Mouse (Mus musculus) WW6 (cell line): Measurements from ENCODE around the gene Nfix.
"Not testable (repeated sequence)": the region's sequence is repeated elsewhere in the genome, so short reads cannot be mapped to it uniquely, and the experiment has no call there.

Experiments used
- DNase-seq: peaks from one replicate; pipeline ENCODE4 v3.0.0-alpha.2; 2013; ENCODE audit warnings: low read depth, low spot score

Gene Nfix

DNA sequence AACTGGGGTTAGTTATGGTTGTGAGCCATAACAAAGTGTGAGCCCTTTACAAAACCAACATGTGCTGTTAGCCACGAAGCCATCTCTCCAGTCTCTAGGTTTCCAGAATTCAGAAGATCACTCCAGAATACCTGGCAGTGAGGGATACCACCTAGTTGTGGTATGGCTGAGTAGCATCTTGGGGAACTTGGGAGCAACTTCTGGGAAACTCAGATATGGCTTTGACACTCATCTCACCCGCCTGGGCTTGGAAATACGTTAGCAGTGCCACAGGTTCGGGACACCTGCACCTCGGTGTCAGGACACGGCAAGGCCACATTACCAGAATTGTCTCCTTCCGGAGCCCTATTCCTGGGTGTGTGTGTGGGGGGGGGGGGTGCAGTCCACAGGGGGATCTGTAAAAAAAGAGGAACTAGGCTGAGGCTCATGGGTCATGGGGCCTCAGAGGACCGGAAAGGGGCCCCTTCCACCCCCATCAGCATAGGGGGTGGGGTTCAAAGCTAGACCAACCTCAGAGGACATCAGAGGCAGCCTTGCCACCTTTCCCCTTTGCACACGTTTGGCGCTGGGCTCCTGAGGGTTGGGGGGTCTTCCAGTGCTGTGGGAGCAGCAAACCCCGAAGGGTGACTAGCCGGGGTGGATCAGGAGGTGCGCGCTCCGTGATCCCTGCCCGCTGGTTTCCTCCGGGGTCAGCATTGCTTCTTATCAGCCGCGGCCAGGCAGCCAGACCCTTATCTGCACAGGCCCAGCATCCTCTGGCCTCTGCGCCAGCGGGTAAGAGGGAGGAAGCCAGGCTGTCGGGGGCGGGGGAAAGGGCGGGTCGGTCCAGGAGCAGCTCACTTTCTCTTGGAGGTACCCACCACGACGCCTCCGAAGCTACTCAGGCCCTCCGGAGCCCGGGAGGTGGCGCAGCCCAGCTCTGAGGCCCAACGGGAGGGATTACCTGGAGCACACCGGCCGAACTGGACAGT, 98.9 kb downstream of the Nfix start, which contains the start of gene Lyl1:
Gene Lyl1 (plus strand): TSS at position 517 of the 971 bp plus-strand sequence.
- no peak for DNase-seq

- no peak for DNase-seq
These were observed 99.6 kb downstream of the Nfix start for GRCm38 (mm10) chr8:84700526-84700925.

- no peak for DNase-seq
These were observed 100.3 kb downstream of the Nfix start for GRCm38 (mm10) chr8:84699861-84700322.

DNA sequence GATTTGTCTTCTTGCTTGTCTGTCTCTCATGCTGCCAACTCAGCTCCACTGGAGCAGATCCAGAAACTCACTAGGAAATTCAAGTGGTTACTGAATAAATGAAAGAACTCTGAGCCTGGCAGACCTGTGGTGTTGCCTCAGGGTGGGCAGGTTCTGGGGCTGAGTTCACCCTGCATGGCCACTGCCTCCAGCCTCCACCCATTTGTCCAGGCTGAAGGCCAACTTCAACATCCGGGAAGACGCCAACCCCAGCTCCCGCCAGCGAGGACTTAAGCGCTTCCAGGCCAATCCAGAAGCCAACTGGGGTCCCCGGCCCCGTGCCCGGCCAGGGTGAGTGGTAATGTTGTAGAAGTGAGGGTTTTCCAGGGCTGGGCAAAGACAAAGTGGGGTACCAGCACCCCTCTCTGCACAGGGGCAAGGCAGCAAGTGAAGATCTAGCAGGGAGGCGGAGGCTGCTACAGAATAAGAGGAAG, 101.2 kb downstream of the Nfix start:
- DNase-seq: no peak

GRCm38 (mm10) chr8:84698288-84698687, 101.9 kb downstream of the Nfix start:
- DNase-seq: no peak

GRCm38 (mm10) chr8:84697166-84698130, 102.7 kb downstream of the Nfix start:
- no peak for DNase-seq

DNA sequence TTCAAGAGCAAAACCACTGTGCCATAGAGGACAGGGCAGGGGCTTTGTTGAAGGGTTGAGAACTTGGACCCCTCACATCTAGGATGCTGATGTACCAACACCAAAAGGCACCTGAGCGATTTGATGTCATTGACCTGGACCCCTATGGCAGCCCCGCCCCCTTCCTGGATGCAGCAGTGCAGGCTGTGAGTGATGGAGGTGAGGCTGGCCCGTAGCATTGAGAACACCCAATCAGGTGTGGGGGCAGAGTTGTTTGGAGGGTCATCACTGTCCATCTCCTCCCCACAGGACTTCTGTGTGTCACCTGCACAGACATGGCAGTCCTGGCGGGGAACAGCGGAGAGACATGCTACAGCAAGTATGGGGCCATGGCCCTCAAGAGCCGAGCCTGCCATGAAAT, 105.0 kb downstream of the Nfix start:
- no peak for DNase-seq

GRCm38 (mm10) chr8:84693332-84693731, 106.8 kb downstream of the Nfix start:
- no peak for DNase-seq

- no peak for DNase-seq
These were observed 110.8 kb downstream of the Nfix start for GRCm38 (mm10) chr8:84689091-84689915.

DNA sequence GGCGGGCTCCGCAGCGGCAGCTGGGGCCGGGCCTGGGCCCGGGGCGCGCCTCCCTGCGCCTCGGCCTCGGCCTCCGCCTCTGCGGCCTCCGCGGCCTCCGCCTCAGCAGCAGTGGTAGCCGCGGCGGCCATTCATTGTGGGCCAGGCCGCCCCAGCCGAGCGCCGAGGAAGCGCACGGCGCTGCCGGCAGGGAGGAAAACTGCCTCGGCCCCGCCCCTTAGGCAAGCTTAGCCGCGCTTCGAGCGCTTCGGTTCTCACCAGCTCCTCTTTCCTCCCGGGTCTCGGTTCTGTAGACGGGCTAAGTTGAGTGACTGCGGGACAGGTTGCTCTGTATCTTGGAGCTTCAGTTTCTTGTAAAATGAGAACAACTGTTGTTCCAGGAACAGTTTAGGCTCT, 112.4 kb downstream of the Nfix start, which contains the start of gene Nacc1:
Gene Nacc1 (minus strand): TSS at position 158 of the 396 bp plus-strand sequence.
- DNase-seq: no peak

DNA sequence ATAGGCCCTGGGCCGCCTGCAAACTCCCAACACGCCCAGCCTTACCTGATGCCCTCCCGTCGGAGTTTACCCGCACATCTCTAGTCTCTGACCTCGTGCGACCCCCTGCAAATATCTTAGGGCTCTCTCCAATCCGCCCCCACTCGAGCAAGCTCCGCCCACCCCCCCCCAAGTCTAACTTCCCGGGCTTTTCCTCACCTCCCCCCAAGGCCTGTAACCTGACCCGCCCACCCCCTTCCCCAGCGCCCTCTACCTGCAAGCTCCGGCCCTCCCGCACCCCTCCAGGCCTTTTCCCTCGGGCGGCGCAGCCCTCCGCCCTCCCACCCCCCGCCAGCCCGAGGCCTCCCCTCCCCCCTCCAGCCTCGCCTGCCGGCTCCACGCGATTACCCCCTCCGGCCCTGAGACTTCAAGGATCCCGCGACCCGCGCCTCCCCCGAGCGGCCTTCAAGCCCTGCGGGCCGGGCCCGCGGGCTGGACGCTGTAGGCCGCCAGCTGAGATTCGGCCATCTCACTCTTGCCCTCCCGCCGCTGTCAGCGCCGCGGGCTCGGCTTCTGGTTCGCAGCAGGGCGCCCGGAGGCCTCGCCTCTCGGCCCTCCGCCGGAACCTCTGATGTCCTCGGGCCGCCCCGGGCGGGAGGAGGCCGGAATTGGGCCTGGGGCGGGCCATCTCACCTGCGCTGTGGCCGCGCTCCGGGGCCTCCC, 113.0 kb downstream of the Nfix start:
- no peak for DNase-seq

- DNase-seq: no peak
These were observed 113.7 kb downstream of the Nfix start, which contains the start of gene Trmt1 for GRCm38 (mm10) chr8:84686191-84687002. Gene Trmt1 (plus strand): TSS chr8:84686307.

GRCm38 (mm10) chr8:84684537-84684936, 115.6 kb downstream of the Nfix start:
- no peak for DNase-seq

DNA sequence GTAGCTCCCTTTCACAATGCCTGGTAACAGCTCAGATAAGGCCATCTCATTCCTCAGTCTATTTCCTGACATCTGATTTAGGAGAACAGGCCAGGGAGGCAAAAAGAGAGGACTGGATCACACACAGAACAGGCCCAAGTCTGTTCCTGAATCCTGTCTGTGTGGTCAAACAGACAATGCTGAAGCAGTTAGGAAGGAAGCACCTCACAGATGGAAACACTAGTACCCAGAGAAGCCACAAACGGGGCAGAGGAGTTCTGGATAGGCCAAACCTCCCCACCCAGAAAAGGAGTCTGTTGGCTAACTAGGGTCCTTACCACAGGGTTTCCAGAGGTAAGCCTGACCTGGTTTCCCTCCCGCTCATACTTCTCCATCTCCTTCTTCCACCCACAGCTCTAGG, 117.9 kb downstream of the Nfix start:
- DNase-seq: no peak

GRCm38 (mm10) chr8:84681476-84681875, 118.7 kb downstream of the Nfix start:
- DNase-seq: no peak

GRCm38 (mm10) chr8:84677305-84677704, 122.8 kb downstream of the Nfix start:
- DNase-seq: no peak

DNA sequence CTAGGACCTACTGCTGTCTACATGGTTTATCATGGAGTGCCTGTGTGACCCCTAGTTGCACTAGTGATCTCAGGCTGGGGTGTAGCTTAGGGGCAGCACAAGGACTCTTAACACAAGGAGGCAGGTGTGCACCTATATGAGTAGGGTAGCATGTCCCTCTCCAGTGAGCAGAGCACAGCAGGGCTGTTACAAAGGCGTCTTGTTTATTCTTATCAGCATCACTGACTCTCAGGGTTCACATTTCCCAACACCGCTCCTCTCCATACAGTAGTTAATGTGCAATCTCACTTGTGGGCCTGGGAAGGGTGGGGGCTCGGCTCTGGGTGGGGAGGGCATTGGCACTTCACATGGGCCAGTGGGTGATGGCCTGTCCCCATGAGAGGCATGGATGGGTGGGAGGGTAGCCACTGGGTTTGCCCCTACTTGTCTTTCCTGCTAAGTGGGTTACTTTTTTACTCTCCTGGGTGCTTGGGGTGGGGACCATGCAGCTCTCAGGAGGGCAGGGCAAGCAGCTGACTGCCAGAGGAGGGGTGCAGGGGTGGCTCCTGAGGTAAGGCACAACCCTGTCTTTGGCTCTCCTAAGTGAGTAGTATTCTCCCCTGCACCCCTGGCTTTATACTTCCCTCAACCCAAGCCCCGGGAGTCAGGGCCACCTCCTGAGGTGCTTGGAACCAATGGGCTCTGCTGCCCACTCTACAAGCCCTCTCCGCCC, 129.7 kb downstream of the Nfix start:
- not testable (repeated sequence) for DNase-seq

- DNase-seq: no peak
These were observed 131.2 kb downstream of the Nfix start for GRCm38 (mm10) chr8:84668731-84669485.
